Mouse (Mus musculus) hindbrain, embryonic 15.5 days (tissue): ENCODE data around the gene Slc25a26. TPM values are rescaled to one million over a fixed set of nuclear protein-coding genes. Genes with fewer than 3 reads are reported as not detected.
A peak's percentile ranks its signal among the peaks of the same experiment; 100 is the strongest.

Experiments
- ATAC-seq: fragments of 200-750 bp; cut with Nextera tagmentation; 2 replicates; pipeline ENCODE4 v1.8.0; 2017; ENCODE audit warnings: low read depth, moderate number of reproducible peaks, moderate TSS enrichment; ENCODE audit not compliant: low FRiP score
- H3K27ac ChIP-seq: fragments of 300-500 bp; sonication (generic); replicated peaks from 2 replicates; pipeline ENCODE4 v1.5.1; 2015; ENCODE audit warnings: mild to moderate bottlenecking, inconsistent platforms
- H3K27me3 ChIP-seq: fragments of 300-500 bp; sonication (generic); 2 replicates; pipeline ENCODE4 v1.6.1; 2015; ENCODE audit warnings: control low read depth, inconsistent platforms
- H3K36me3 ChIP-seq: fragments of 300-500 bp; sonication (generic); 2 replicates; pipeline ENCODE4 v1.6.1; 2015; ENCODE audit warnings: control low read depth, inconsistent platforms
- H3K4me1 ChIP-seq: fragments of 300-500 bp; sonication (generic); replicated peaks from 2 replicates; pipeline ENCODE4 v1.6.1; 2015; ENCODE audit warnings: control low read depth, inconsistent platforms
- H3K4me2 ChIP-seq: fragments of 300-500 bp; sonication (generic); 2 replicates; pipeline ENCODE4 v1.6.1; 2015; ENCODE audit warnings: moderate library complexity, mild to moderate bottlenecking, inconsistent platforms
- H3K4me3 ChIP-seq: fragments of 300-500 bp; sonication (generic); 2 replicates; pipeline ENCODE4 v1.5.1; 2015; ENCODE audit warnings: mild to moderate bottlenecking, inconsistent platforms
- H3K9ac ChIP-seq: fragments of 300-500 bp; sonication (generic); 2 replicates; pipeline ENCODE4 v1.6.1; 2015; ENCODE audit warnings: inconsistent platforms
- H3K9me3 ChIP-seq: fragments of 300-500 bp; sonication (generic); 2 replicates; pipeline ENCODE4 v1.6.1; 2016; ENCODE audit warnings: control low read depth, inconsistent platforms
- WGBS: fragments of 180-500 bp; shearing (Covaris S2); methylation state at CpG from one replicate; pipeline ENCODE4 v1.1.7; 2015; 5-methylcytosine and 5-hydroxymethylcytosine counted together
- polyA plus RNA-seq: library from polyadenylated mRNA; unstranded; fragments of >200 nt; fragmentation: Nextera tagmentation; extraction: Ambion mirVana; gene quantifications from 2 replicates; pipeline ENCODE4 v1.2.1, GENCODE M21; 2015

The Slc25a26 gene
- polyA plus RNA-seq, 1 experiment from 2014 or later, result 10.1 TPM

- Histone ChIP-seq H3K27me3 (no peaks in the 10 kb centered on the region), H3K4me1 (peaks cover 47% of the 10 kb centered on the region), H3K9ac (no peak overlapping the region), H3K4me3 (no peak overlapping the region), H3K36me3 (no peaks in the 10 kb centered on the region), H3K9me3 (no peaks in the 10 kb centered on the region), H3K27ac (peak overlapping the region; percentile 78), H3K4me2 (no peak overlapping the region)
- ATAC-seq, result peak; percentile 88
- WGBS, result 39% methylated on average over 7 of the region's 7 CpGs
Measured at GRCm38 (mm10) chr6:94631051-94631778, 131.1 kb downstream of the Slc25a26 start.

GRCm38 (mm10) chr6:94631779-94632082, 131.6 kb downstream of the Slc25a26 start:
- Histone ChIP-seq H3K9ac (no peak overlapping the region), H3K4me3 (no peak overlapping the region), H3K9me3 (no peaks in the 10 kb centered on the region), H3K27me3 (no peaks in the 10 kb centered on the region), H3K4me2 (no peak overlapping the region), H3K36me3 (no peaks in the 10 kb centered on the region), H3K4me1 (peaks cover 45% of the 10 kb centered on the region), H3K27ac (peak overlapping the region; percentile 77)
- WGBS, result 43% methylated on average over 6 of the region's 6 CpGs
- ATAC-seq, result no peak

- Histone ChIP-seq H3K4me3 (no peak overlapping the region), H3K4me1 (peaks cover 26% of the 10 kb centered on the region), H3K4me2 (no peak overlapping the region), H3K9me3 (no peaks in the 10 kb centered on the region), H3K27ac (peak overlapping the region; percentile 67), H3K36me3 (no peaks in the 10 kb centered on the region), H3K9ac (no peak overlapping the region), H3K27me3 (no peaks in the 10 kb centered on the region)
- 86% methylated on average over 4 of the region's 4 CpGs for WGBS
- ATAC-seq, result no peak
Measured at GRCm38 (mm10) chr6:94634274-94634673, 134.1 kb downstream of the Slc25a26 start.

GRCm38 (mm10) chr6:94634710-94635109, 134.6 kb downstream of the Slc25a26 start:
- Histone ChIP-seq H3K4me1 (peaks cover 23% of the 10 kb centered on the region), H3K4me3 (no peak overlapping the region), H3K9me3 (no peaks in the 10 kb centered on the region), H3K27me3 (no peaks in the 10 kb centered on the region), H3K9ac (no peak overlapping the region), H3K36me3 (no peaks in the 10 kb centered on the region), H3K4me2 (no peak overlapping the region), H3K27ac (peak overlapping the region; percentile 67)
- 54% methylated on average over 9 of the region's 9 CpGs for WGBS
- no peak for ATAC-seq

GRCm38 (mm10) chr6:94635343-94635742, 135.2 kb downstream of the Slc25a26 start:
- no peak for ATAC-seq
- no peaks in the 10 kb centered on the region for H3K36me3 ChIP-seq
- H3K27ac ChIP-seq, result peak overlapping the region; percentile 67
- H3K27me3 ChIP-seq, result no peaks in the 10 kb centered on the region
- H3K9me3 ChIP-seq, result no peaks in the 10 kb centered on the region
- no peak overlapping the region for H3K4me3 ChIP-seq
- no peak overlapping the region for H3K9ac ChIP-seq
- 22% methylated on average over 1 of the region's 1 CpGs for WGBS
- peaks cover 21% of the 10 kb centered on the region; the same call in 1 of the 2 replicates for H3K4me1 ChIP-seq
- no peak overlapping the region for H3K4me2 ChIP-seq

GRCm38 (mm10) chr6:94637024-94637434, 136.9 kb downstream of the Slc25a26 start:
- H3K4me3 ChIP-seq, result no peak overlapping the region
- H3K27ac ChIP-seq, result 0 out of 2 replicates have a peak overlapping the region, but pooled peaks have one; percentile 6
- no peaks in the 10 kb centered on the region for H3K36me3 ChIP-seq
- WGBS, result 66% methylated on average over 5 of the region's 5 CpGs
- peaks cover 20% of the 10 kb centered on the region; the same call in 1 of the 2 replicates for H3K4me1 ChIP-seq
- H3K27me3 ChIP-seq, result no peaks in the 10 kb centered on the region
- H3K4me2 ChIP-seq, result no peak overlapping the region
- no peaks in the 10 kb centered on the region for H3K9me3 ChIP-seq
- ATAC-seq, result no peak
- no peak overlapping the region for H3K9ac ChIP-seq

GRCm38 (mm10) chr6:94640297-94640696, 140.2 kb downstream of the Slc25a26 start:
- Histone ChIP-seq H3K27ac (peak overlapping the region; percentile 27; the same call in 1 of the 2 replicates), H3K36me3 (no peaks in the 10 kb centered on the region), H3K27me3 (no peaks in the 10 kb centered on the region), H3K9me3 (no peaks in the 10 kb centered on the region), H3K4me3 (no peak overlapping the region), H3K4me2 (no peak overlapping the region; the same call in 1 of the 2 replicates), H3K9ac (no peak overlapping the region), H3K4me1 (peaks cover 18% of the 10 kb centered on the region; the same call in 1 of the 2 replicates)
- peak; percentile 75 for ATAC-seq
- WGBS, result 31% methylated on average over 7 of the region's 7 CpGs

- no peak for ATAC-seq
- Histone ChIP-seq H3K9me3 (no peaks in the 10 kb centered on the region), H3K9ac (no peak overlapping the region), H3K27me3 (no peaks in the 10 kb centered on the region), H3K4me3 (no peak overlapping the region), H3K4me1 (peaks cover 18% of the 10 kb centered on the region), H3K4me2 (no peak overlapping the region), H3K27ac (no peak overlapping the region), H3K36me3 (no peaks in the 10 kb centered on the region)
- WGBS, result 89% methylated on average over 1 of the region's 1 CpGs
Measured at GRCm38 (mm10) chr6:94642048-94642447, 141.9 kb downstream of the Slc25a26 start.

- 86% methylated on average over 2 of the region's 2 CpGs for WGBS
- no peak overlapping the region for H3K4me3 ChIP-seq
- H3K4me1 ChIP-seq, result peaks cover 35% of the 10 kb centered on the region
- no peak for ATAC-seq
- no peaks in the 10 kb centered on the region for H3K9me3 ChIP-seq
- no peaks in the 10 kb centered on the region for H3K36me3 ChIP-seq
- no peak overlapping the region for H3K27ac ChIP-seq
- no peak overlapping the region for H3K4me2 ChIP-seq
- H3K9ac ChIP-seq, result no peak overlapping the region
- H3K27me3 ChIP-seq, result no peaks in the 10 kb centered on the region
Measured at GRCm38 (mm10) chr6:94643989-94644388, 143.9 kb downstream of the Slc25a26 start.

- no peak for ATAC-seq
- Histone ChIP-seq H3K27me3 (no peaks in the 10 kb centered on the region), H3K4me3 (no peak overlapping the region), H3K4me2 (no peak overlapping the region), H3K4me1 (peaks cover 39% of the 10 kb centered on the region), H3K27ac (no peak overlapping the region), H3K9me3 (no peaks in the 10 kb centered on the region), H3K9ac (no peak overlapping the region), H3K36me3 (no peaks in the 10 kb centered on the region)
- 76% methylated on average over 3 of the region's 3 CpGs for WGBS
Measured at GRCm38 (mm10) chr6:94644641-94645040, 144.5 kb downstream of the Slc25a26 start.

GRCm38 (mm10) chr6:94645723-94646122, 145.6 kb downstream of the Slc25a26 start:
- 62% methylated on average over 4 of the region's 4 CpGs for WGBS
- Histone ChIP-seq H3K4me1 (peaks cover 42% of the 10 kb centered on the region), H3K27ac (0 out of 2 replicates have a peak overlapping the region, but pooled peaks have one; percentile 61), H3K9ac (no peak overlapping the region), H3K4me2 (no peak overlapping the region), H3K9me3 (no peaks in the 10 kb centered on the region), H3K4me3 (no peak overlapping the region), H3K36me3 (no peaks in the 10 kb centered on the region), H3K27me3 (no peaks in the 10 kb centered on the region)
- no peak for ATAC-seq

- peaks cover 42% of the 10 kb centered on the region for H3K4me1 ChIP-seq
- no peaks in the 10 kb centered on the region for H3K36me3 ChIP-seq
- no peak overlapping the region for H3K4me2 ChIP-seq
- no peak overlapping the region for H3K9ac ChIP-seq
- H3K4me3 ChIP-seq, result no peak overlapping the region
- no peaks in the 10 kb centered on the region for H3K9me3 ChIP-seq
- 66% methylated on average over 6 of the region's 6 CpGs for WGBS
- no peaks in the 10 kb centered on the region for H3K27me3 ChIP-seq
- peak overlapping the region; percentile 61 for H3K27ac ChIP-seq
- no peak for ATAC-seq
Measured at GRCm38 (mm10) chr6:94646274-94646863, 146.2 kb downstream of the Slc25a26 start.
